Comparison of ENCODE assay signal across 26 mouse cellular contexts in the genomic region with DNA sequence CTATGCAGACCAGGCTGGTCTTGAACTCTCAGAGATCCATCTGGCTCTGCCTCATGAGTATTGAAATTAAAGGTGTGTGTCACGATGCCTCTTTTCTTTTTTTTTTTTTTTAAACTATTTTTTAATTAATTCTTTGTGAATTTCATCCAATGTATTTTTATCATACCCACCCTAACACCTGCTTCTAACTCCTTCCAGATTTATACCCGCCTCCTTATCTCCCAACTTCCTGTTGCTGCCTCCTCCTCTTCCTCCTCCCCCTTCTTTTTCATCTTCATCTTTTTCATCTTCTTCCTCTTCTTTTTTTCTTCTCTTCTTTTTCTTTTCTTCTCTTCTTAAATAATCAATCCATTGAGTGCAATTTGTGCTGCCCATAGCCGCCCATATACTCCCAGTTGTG.
"Had no signal": no experiment of that assay in that cellular context is flagged by ENCODE, and none has a peak within 500 bp of the region (broad histone marks: within the 10 kb centered on the region; RNA-seq: fewer than 3 reads in every experiment).

No protein-coding gene starts in this region.

- H3K4me1 ChIP-seq: embryonic facial prominence, embryonic 10.5 days; embryonic facial prominence, embryonic 12.5 days; embryonic facial prominence, embryonic 13.5 days; embryonic facial prominence, embryonic 15.5 days; forebrain, embryonic 10.5 days; forebrain, embryonic 12.5 days; forebrain, embryonic 13.5 days; forebrain, embryonic 15.5 days had no signal

- H3K27ac ChIP-seq: embryonic facial prominence, embryonic 10.5 days; embryonic facial prominence, embryonic 12.5 days; embryonic facial prominence, embryonic 13.5 days; embryonic facial prominence, embryonic 15.5 days; forebrain, embryonic 10.5 days; forebrain, embryonic 12.5 days; forebrain, embryonic 13.5 days; forebrain, embryonic 15.5 days; gastrocnemius, adult 2 months; heart, adult 2 months had no signal

- ATAC-seq: forebrain, embryonic 13.5 days; forebrain, embryonic 14.5 days; forebrain, embryonic 15.5 days; forebrain, embryonic 16.5 days; forebrain, postnatal 0 days had no signal

- DNase-seq: cerebellum, adult 8-10 months; cerebellum, adult 9-10 months; cerebellum, adult 9-11 months; cerebellum, postnatal 10 days; cerebellum, postnatal 14 days; cerebellum, postnatal 25 days; cerebellum, postnatal 36 days; embryo, embryonic 11 days; forebrain, postnatal 0 days; gastrocnemius, adult 2 months; gastrocnemius, postnatal 10 days; gastrocnemius, postnatal 14 days; gastrocnemius, postnatal 25 days; gastrocnemius, postnatal 36 days; heart, adult 18-20 months; heart, adult 2 months had no signal

- H3K4me2 ChIP-seq: embryonic facial prominence, embryonic 12.5 days; embryonic facial prominence, embryonic 13.5 days; embryonic facial prominence, embryonic 15.5 days; forebrain, embryonic 12.5 days; forebrain, embryonic 13.5 days; forebrain, embryonic 15.5 days had no signal

- H3K4me3 ChIP-seq: embryonic facial prominence, embryonic 10.5 days; embryonic facial prominence, embryonic 12.5 days; embryonic facial prominence, embryonic 13.5 days; embryonic facial prominence, embryonic 15.5 days; forebrain, embryonic 10.5 days; forebrain, embryonic 12.5 days; forebrain, embryonic 13.5 days; forebrain, embryonic 15.5 days; gastrocnemius, adult 2 months; heart, adult 2 months had no signal

- H3K9me3 ChIP-seq: embryonic facial prominence, embryonic 10.5 days; embryonic facial prominence, embryonic 12.5 days; embryonic facial prominence, embryonic 13.5 days; embryonic facial prominence, embryonic 15.5 days; forebrain, embryonic 10.5 days; forebrain, embryonic 12.5 days; forebrain, embryonic 13.5 days; forebrain, embryonic 15.5 days had no signal

- H3K9ac ChIP-seq: embryonic facial prominence, embryonic 12.5 days; embryonic facial prominence, embryonic 13.5 days; embryonic facial prominence, embryonic 15.5 days; forebrain, embryonic 12.5 days; forebrain, embryonic 13.5 days; forebrain, embryonic 15.5 days; forebrain, postnatal 0 days had no signal

- H3K36me3 ChIP-seq: embryonic facial prominence, embryonic 10.5 days; embryonic facial prominence, embryonic 12.5 days; embryonic facial prominence, embryonic 13.5 days; embryonic facial prominence, embryonic 15.5 days; forebrain, embryonic 10.5 days; forebrain, embryonic 12.5 days; forebrain, embryonic 15.5 days had no signal

- H3K27me3 ChIP-seq: embryonic facial prominence, embryonic 12.5 days; embryonic facial prominence, embryonic 13.5 days; embryonic facial prominence, embryonic 15.5 days; forebrain, embryonic 12.5 days; forebrain, embryonic 13.5 days; forebrain, embryonic 15.5 days had no signal
